Mouse (Mus musculus) myocyte (in vitro differentiated cells): ENCODE results near the gene Col17a1. TPM values are rescaled to one million over a fixed set of nuclear protein-coding genes. Genes with fewer than 3 reads are reported as not detected.

Experiments
- H3K27me3 ChIP-seq: one replicate; pipeline ENCODE4 v1.6.1; 2011; ENCODE audit not compliant: control insufficient read depth, insufficient read depth, insufficient read length
- H3K36me3 ChIP-seq: one replicate; pipeline ENCODE4 v1.6.1; 2011; ENCODE audit not compliant: control insufficient read depth, insufficient read depth
- H3K4me2 ChIP-seq: one replicate; pipeline ENCODE4 v1.6.1; 2011; ENCODE audit warnings: low read depth, control low read depth
- H3K4me3 ChIP-seq: one replicate; pipeline ENCODE4 v1.5.1; 2011; ENCODE audit warnings: mild to moderate bottlenecking, control low read depth, moderate library complexity
- H3K79me2 ChIP-seq: one replicate; pipeline ENCODE4 v1.6.1; 2011; ENCODE audit not compliant: control insufficient read depth, insufficient read depth
- H3ac ChIP-seq: one replicate; pipeline ENCODE4 v1.6.1; 2011; ENCODE audit not compliant: control insufficient read depth, insufficient read length
- CEBPB ChIP-seq: IDR thresholded peaks from 2 replicates; pipeline ENCODE4 v1.6.1; 2011; ENCODE audit warnings: mild to moderate bottlenecking, moderate library complexity; ENCODE audit not compliant: poor library complexity, insufficient read depth, severe bottlenecking
- E2F4 ChIP-seq: IDR thresholded peaks from one replicate; pipeline ENCODE4 v1.6.1; 2011; ENCODE audit warnings: mild to moderate bottlenecking, control low read depth, moderate library complexity; ENCODE audit not compliant: insufficient read depth
- MAX ChIP-seq: IDR thresholded peaks from one replicate; pipeline ENCODE4 v1.6.1; 2011; ENCODE audit warnings: low read depth, mild to moderate bottlenecking, control low read depth
- MYOD1 ChIP-seq, 3 experiments: IDR thresholded peaks; one replicate each; pipeline ENCODE4 v1.6.1; 2011; ENCODE audit warnings: control low read depth in 2 of 3, low read depth in 2 of 3, mild to moderate bottlenecking in 2 of 3, moderate library complexity in 1 of 3; ENCODE audit not compliant: insufficient read length in 2 of 3, control insufficient read depth in 1 of 3
- MYOG ChIP-seq, 3 experiments: IDR thresholded peaks; one replicate each; pipeline ENCODE4 v1.6.1; 2011; ENCODE audit warnings: control low read depth in 2 of 3, low read depth in 2 of 3, mild to moderate bottlenecking in 2 of 3; ENCODE audit not compliant: insufficient read length in 2 of 3, control insufficient read depth in 1 of 3, insufficient read depth in 1 of 3
- POLR2A ChIP-seq: IDR thresholded peaks from one replicate; pipeline ENCODE4 v1.6.1; 2011; ENCODE audit warnings: low read depth, mild to moderate bottlenecking, control low read depth, moderate library complexity; ENCODE audit not compliant: insufficient read length
- POLR2AphosphoS2 ChIP-seq: IDR thresholded peaks from one replicate; pipeline ENCODE4 v1.6.1; 2011; ENCODE audit warnings: low read depth, control low read depth; ENCODE audit not compliant: insufficient read length
- REST ChIP-seq: IDR thresholded peaks from one replicate; pipeline ENCODE4 v1.6.1; 2011; ENCODE audit warnings: mild to moderate bottlenecking, control low read depth, moderate library complexity; ENCODE audit not compliant: insufficient read depth, insufficient read length
- SRF ChIP-seq: IDR thresholded peaks from one replicate; pipeline ENCODE4 v1.6.1; 2011; ENCODE audit warnings: low read depth; ENCODE audit not compliant: control insufficient read depth, insufficient read length
- TCF12 ChIP-seq: IDR thresholded peaks from one replicate; pipeline ENCODE4 v1.6.1; 2011; ENCODE audit warnings: mild to moderate bottlenecking, control low read depth; ENCODE audit not compliant: poor library complexity, insufficient read depth, severe bottlenecking
- TCF3 ChIP-seq: IDR thresholded peaks from one replicate; pipeline ENCODE4 v1.6.1; 2011; ENCODE audit warnings: low read depth, control low read depth; ENCODE audit not compliant: insufficient read length
- USF1 ChIP-seq: IDR thresholded peaks from one replicate; pipeline ENCODE4 v1.6.1; 2011; ENCODE audit warnings: low read depth, mild to moderate bottlenecking, control low read depth, moderate library complexity
- polyA plus RNA-seq: library from polyadenylated mRNA; unstranded; fragments of >200 nt; fragmentation: generic; extraction: Trizol; gene quantifications from one replicate; pipeline ENCODE4 v1.2.1, GENCODE M21; 2012; ENCODE audit warnings: missing spikeins

The Col17a1 gene
- polyA plus RNA-seq, 1 experiment, result 0.18 TPM

DNA sequence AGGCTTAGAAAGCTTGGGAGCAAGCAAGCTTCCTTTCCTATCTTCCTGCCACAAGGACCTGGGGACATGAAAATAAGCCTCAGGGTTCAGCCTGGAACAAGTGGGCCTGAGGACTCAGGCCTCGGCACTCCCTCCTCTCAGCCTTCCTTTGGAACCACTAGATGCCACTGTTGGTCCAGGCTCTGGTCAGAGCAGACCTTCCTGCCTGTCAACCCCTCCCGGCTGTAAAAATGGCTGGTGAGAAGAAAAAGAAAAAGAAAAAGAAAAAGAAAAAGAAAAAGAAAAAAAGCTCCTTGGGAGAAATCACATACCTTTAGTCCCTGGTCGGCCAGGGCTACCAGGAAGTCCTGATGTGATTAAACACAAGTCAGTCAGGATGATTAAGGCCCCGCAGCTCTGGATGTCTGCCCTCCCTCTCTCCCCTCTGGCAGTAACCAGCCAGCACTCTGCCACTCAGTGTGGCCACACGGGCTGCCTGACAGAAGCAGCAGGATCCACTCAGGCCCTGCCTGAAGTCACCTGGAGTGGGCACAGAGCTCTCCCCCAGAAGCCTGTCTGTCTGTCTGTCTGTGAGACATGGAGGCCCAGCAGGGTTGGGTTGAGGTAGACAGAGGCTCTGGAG lies 32.9 kb downstream of the Col17a1 start:
- H3K4me2 ChIP-seq, result peak overlapping the region; percentile 55

DNA sequence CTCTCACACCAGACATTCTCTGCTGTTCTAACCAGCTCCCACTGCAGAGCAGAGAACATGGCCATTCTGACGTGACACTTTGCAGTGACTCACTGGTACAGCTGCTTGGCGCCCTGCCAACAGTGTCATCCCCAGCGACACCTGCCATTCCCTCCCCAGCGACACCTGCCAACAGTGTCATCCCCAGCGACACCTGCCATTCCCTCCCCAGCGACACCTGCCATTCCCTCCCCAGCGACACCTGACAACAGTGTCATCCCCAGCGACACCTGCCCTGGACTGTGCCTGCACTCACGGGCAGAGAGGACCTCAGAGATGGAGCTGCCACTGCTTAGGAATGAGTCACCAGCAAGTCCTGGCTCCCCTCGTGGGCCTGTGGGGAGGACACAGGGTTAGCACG lies 37.0 kb downstream of the Col17a1 start:
- TF ChIP-seq CEBPB, result no peak
- TF ChIP-seq MAX, result no peak
- no peak for TF ChIP-seq REST
- no peak for TF ChIP-seq USF1
- no peak for TF ChIP-seq POLR2AphosphoS2
- TF ChIP-seq MYOG (IDR thresholded peaks at IDR 0.05; ENCODE audit: control insufficient read depth in 1 of 3, insufficient read depth in 1 of 3, insufficient read length in 2 of 3, low read depth in 2 of 3), result peak; percentile 34 to 97 (median 97)
- TF ChIP-seq MYOD1 (IDR thresholded peaks at IDR 0.05; ENCODE audit: control insufficient read depth in 1 of 3, insufficient read length in 2 of 3, low read depth in 2 of 3), result peak; percentile 25 to 95 (median 92)
- no peak for TF ChIP-seq E2F4
- TF ChIP-seq SRF, result no peak
- TF ChIP-seq POLR2A, result no peak
- TF ChIP-seq TCF12, result peak; percentile 73
- peak; percentile 98 for TF ChIP-seq TCF3
- Histone ChIP-seq H3K27me3 (no peaks in the 10 kb centered on the region), H3K4me2 (no peak overlapping the region), H3ac (no peak overlapping the region), H3K79me2 (no peaks in the 10 kb centered on the region), H3K36me3 (no peaks in the 10 kb centered on the region), H3K4me3 (no peak overlapping the region)

More for the DNA sequence above, 32.9 kb downstream of the Col17a1 start:
- no peak overlapping the region for H3ac ChIP-seq
- no peak overlapping the region for H3K4me3 ChIP-seq
- H3K79me2 ChIP-seq, result no peaks in the 10 kb centered on the region
- no peaks in the 10 kb centered on the region for H3K27me3 ChIP-seq
- H3K36me3 ChIP-seq, result no peaks in the 10 kb centered on the region
- TF ChIP-seq TCF3 (no peak), REST (no peak), POLR2AphosphoS2 (no peak), SRF (no peak), E2F4 (no peak), USF1 (no peak), MAX (no peak), CEBPB (no peak)

DNA sequence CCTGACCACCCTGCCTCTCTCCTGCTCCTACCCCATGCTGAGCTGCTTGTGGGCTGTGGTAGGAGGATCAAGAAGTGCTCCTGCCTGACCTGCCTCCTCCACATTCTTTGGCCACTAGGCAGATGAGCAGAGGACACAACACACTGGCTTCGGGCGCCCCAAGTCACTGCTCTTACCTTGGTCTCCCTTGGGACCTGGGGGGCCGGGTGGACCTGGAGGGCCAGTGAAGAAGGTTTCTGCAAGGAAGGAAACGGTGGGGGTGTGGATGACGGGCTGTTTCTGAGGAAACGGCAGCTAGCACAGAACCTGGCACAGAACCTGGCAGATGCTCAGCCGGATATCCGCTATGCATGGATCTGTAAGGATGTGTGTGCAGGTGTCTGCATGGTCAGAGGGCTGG lies 38.7 kb downstream of the Col17a1 start:
- no peaks in the 10 kb centered on the region for H3K27me3 ChIP-seq
- TF ChIP-seq E2F4, result no peak
- no peak for TF ChIP-seq CEBPB
- no peak for TF ChIP-seq REST
- TF ChIP-seq MYOD1 (IDR thresholded peaks at IDR 0.05; ENCODE audit: control insufficient read depth in 1 of 3, insufficient read length in 2 of 3, low read depth in 2 of 3), result no peak
- no peak for TF ChIP-seq MYOG (IDR thresholded peaks at IDR 0.05; ENCODE audit: control insufficient read depth in 1 of 3, insufficient read depth in 1 of 3, insufficient read length in 2 of 3, low read depth in 2 of 3)
- TF ChIP-seq MAX, result no peak
- no peak for TF ChIP-seq TCF12
- no peak for TF ChIP-seq SRF
- TF ChIP-seq POLR2A, result no peak
- TF ChIP-seq USF1, result no peak
- TF ChIP-seq POLR2AphosphoS2, result no peak
- no peak for TF ChIP-seq TCF3
- H3K4me2 ChIP-seq, result no peak overlapping the region
- no peaks in the 10 kb centered on the region for H3K36me3 ChIP-seq
- H3ac ChIP-seq, result no peak overlapping the region
- no peaks in the 10 kb centered on the region for H3K79me2 ChIP-seq
- H3K4me3 ChIP-seq, result no peak overlapping the region

DNA sequence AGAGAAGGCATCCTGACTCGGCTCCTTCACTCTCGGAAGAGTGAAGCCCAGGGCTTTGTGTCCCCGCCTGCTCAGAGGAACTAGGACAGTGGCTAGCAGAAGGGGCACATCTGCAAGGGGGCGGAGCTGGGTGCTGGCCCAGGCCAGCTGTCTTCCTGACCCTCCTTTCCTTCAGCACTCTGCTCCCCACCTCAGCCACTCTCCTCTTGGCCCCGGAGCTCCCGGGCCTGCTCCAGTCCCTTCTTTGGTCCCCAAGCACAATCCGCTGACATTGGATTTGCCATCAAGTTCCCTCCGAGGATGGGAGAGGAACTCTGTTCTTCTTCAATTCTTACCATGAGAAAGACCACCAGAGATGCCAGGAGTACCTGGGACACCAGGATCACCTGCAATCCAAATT lies 39.6 kb downstream of the Col17a1 start:
- Histone ChIP-seq H3K36me3 (peaks cover 6% of the 10 kb centered on the region), H3K79me2 (no peaks in the 10 kb centered on the region), H3ac (no peak overlapping the region), H3K27me3 (no peaks in the 10 kb centered on the region), H3K4me3 (no peak overlapping the region), H3K4me2 (no peak overlapping the region)
- TF ChIP-seq TCF12 (no peak), MAX (no peak), POLR2AphosphoS2 (no peak), REST (no peak), E2F4 (no peak), MYOD1 (IDR thresholded peaks at IDR 0.05; ENCODE audit: control insufficient read depth in 1 of 3, insufficient read length in 2 of 3, low read depth in 2 of 3) (no peak), SRF (no peak), POLR2A (no peak), MYOG (IDR thresholded peaks at IDR 0.05; ENCODE audit: control insufficient read depth in 1 of 3, insufficient read depth in 1 of 3, insufficient read length in 2 of 3, low read depth in 2 of 3) (no peak), USF1 (no peak), TCF3 (no peak), CEBPB (no peak)

DNA sequence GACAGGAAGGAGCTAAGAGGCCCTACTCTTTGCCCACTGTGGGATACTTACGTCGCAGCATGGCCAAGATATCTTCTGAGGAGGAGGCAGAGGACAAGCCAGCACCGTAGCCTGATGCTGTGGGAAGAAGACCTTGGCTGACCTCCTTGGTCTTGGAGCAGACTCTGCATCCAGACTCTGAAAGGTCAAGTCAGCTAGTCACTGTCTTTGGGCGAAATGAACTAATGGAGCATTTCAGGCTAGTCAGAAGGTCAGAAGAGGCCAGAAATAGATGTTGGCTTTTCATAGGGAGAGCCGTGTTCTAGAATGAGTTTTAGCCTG lies 40.8 kb downstream of the Col17a1 start:
- no peak overlapping the region for H3ac ChIP-seq
- no peaks in the 10 kb centered on the region for H3K79me2 ChIP-seq
- TF ChIP-seq TCF3 (no peak), MYOG (IDR thresholded peaks at IDR 0.05; ENCODE audit: control insufficient read depth in 1 of 3, insufficient read depth in 1 of 3, insufficient read length in 2 of 3, low read depth in 2 of 3) (no peak), MAX (no peak), E2F4 (no peak), MYOD1 (IDR thresholded peaks at IDR 0.05; ENCODE audit: control insufficient read depth in 1 of 3, insufficient read length in 2 of 3, low read depth in 2 of 3) (no peak), USF1 (no peak), POLR2AphosphoS2 (no peak), CEBPB (no peak), REST (no peak)
- H3K36me3 ChIP-seq, result peaks cover 12% of the 10 kb centered on the region
- no peak overlapping the region for H3K4me2 ChIP-seq
- H3K27me3 ChIP-seq, result no peaks in the 10 kb centered on the region
- H3K4me3 ChIP-seq, result no peak overlapping the region
